Mouse (Mus musculus) naive thymus-derived CD4-positive, alpha-beta T cell, adult 2 months (primary cell): ENCODE data around the gene Traf7.

Experiments used
- DNase-seq: peaks from one replicate; pipeline ENCODE4 v3.0.0-alpha.2; 2011; ENCODE audit warnings: low read depth

The Traf7 gene

DNA sequence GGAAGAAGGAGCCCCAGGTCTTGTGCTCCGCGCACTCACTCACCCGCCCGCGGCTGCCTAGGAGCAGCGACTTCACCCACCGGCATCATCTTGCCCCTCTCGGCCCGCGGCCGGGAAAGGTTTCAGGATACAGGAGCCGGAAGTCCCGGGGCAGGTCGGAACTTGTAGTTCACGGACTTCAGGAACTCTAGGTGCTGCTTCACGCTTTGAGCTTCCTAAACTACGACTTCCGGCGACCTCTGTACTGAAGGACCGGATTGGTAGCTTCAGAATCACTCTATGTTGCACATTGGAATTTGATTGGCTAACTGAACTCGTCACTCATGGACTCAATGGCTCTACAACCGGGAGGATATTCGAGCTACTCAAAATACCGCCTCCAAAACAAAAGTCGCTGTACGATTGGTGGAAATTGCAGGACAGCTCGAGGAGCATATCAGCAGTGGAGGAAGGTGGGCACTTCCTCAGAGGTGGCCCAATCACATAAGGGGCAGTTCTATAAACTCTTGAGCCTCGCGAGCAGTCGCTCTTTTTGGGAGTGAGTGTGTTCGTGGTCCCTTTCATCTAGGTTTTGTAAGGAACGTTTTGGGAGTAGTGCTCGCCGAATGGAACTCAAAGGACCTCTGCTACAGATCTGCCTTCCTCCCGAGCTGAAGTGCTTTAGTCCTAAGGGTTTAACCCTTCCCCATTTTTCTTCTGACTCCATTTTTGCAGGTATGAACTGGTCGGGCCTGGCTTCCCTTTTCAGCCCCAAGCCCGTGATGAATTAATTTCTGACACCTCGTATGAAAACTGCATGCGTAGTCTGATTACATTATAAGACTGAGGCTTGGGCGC is at the start of gene Traf7:
TSS of gene Traf7 (minus strand) at position 216 of the 837 bp plus-strand sequence.
- DNase-seq = peak; percentile 98

GRCm38 (mm10) chr17:24573811-24574210 is 46.1 kb upstream of the Traf7 start:
- DNase-seq = no peak

GRCm38 (mm10) chr17:24572651-24573245 is 45.0 kb upstream of the Traf7 start:
- DNase-seq = no peak

GRCm38 (mm10) chr17:24569837-24570236 is 42.1 kb upstream of the Traf7 start:
- no peak for DNase-seq

DNA sequence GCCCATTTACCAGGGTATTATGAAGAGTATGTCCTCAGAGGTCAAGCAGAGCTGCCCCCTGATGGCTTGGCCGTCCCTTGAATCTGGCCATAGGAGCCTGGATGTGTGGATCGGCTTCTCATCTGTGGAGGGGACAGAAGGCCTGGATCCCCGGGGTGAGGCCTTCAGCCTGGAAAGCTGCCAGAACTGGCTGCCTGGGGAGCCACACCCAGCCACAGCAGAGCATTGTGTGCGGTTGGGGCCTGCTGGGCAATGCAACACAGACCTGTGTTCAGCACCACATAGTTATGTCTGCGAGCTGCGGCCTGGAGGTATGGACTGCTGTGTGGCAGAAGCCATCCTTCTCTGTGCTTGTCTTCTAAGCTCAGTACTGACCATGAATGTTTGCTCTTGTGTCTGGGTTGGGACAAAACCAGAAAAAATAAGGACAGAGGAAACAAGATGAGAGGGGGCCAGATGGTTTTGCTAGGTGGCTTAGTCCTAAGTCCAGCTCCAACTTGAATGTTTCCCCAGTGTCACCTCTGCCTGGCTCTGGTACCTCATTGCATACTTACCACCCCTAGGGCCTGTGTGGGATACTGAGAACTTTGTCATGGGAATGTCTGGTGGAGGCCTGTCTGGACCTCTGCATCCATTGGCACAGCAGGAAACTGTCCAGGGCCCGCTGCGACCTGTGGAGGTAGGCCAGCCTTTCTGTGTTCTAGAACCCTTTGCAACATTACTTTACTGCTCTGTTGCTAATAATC is 39.5 kb upstream of the Traf7 start:
- DNase-seq = no peak

- no peak for DNase-seq
Measured at GRCm38 (mm10) chr17:24565792-24566191, 38.1 kb upstream of the Traf7 start.

DNA sequence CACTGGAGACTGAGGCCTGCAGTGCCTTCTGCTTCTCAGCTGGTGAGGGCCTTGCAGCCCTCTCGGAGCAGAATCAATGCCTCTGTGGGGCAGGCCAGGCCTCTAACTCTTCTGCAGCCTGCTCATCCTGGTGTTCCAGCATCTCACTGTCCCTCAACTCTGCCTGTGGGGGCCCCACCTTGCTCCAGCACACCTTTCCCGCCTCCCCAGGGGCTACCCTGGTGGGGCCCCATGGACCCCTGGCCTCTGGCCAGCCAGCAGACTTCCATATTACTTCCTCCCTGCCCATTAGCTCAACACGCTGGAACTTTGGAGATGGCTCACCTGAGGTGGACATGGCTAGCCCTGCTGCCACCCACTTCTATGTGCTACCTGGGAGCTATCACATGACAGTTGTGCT is 37.4 kb upstream of the Traf7 start:
- DNase-seq = no peak

DNA sequence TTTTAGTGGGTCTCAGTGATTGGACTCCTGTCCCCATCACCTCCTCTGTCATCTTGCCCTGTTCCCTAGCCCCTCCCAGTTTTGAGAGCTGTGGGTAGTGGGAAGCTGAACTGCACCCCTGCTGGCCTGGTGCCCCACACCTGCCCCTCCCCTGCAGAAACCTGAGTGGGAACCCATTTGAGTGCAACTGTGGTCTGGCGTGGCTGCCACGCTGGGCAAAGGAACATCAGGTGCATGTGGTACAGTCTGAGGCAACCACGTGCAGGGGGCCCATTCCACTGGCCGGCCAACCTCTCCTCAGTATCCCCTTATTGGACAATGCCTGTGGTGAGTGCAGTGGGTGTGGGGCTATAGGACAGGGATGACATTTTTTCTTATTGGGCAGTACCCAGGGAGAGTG is 36.7 kb upstream of the Traf7 start:
- no peak for DNase-seq

- no peak for DNase-seq
Measured at GRCm38 (mm10) chr17:24563638-24564037, 35.9 kb upstream of the Traf7 start.

- peak; percentile 52 for DNase-seq
Measured at GRCm38 (mm10) chr17:24561592-24561991, 33.9 kb upstream of the Traf7 start.

DNA sequence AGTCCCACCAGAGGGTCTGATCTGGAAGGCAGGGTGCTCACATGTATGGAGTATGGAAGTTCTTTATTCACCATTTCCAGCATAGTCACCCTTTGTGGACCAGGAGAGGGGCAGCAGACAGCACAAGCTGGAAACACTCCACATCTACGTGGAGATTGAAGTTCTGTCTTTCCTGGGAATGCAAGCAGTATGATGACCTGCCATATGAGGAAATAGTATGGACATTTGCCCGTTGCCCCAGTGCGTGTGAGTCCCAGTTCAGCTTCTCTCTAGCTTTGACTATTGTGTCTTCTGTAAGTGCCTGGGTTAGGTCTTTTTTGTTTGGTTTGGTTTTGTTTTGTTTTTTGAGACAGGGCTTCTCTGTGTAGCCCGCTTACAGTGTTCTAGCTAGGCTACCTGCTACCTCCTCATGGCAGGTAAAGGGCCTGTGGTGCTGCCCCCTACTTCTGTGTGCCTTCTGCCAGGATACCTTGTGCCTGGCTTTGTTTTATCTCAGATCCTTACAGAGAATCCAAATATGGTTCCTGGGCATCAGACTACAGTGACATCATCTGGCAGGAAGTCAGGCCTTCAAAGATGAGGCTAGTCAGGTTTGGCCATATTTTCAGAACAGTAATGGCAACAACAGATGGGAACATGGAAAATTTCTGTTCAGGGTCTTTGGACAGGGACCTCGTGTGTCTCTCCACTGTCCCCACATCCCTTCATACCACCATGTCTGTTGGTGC is 32.7 kb upstream of the Traf7 start:
- DNase-seq = no peak

GRCm38 (mm10) chr17:24559146-24559545 is 31.4 kb upstream of the Traf7 start:
- no peak for DNase-seq

- peak; percentile 30 for DNase-seq
Measured at GRCm38 (mm10) chr17:24558600-24559099, 30.9 kb upstream of the Traf7 start.

DNA sequence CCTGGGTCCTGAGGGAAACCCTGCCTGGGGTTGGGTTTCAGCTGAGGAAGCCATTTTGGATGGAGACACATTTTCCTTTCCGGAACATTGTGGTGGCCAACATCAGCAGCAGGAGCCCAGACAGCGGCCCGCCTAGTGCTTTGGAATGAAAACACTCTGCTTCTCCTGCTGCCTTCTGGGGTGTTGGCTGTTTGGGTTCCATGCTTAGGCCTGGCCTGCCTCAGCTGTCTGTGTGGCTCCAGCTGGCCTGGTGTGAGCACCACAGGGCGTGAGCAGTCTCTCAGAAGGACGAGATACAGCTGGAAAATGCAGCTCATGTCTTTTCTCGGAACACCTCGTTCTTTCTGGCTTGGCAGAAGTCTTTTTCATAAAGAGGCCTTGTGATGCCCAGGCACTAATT is 29.4 kb upstream of the Traf7 start:
- DNase-seq = no peak

DNA sequence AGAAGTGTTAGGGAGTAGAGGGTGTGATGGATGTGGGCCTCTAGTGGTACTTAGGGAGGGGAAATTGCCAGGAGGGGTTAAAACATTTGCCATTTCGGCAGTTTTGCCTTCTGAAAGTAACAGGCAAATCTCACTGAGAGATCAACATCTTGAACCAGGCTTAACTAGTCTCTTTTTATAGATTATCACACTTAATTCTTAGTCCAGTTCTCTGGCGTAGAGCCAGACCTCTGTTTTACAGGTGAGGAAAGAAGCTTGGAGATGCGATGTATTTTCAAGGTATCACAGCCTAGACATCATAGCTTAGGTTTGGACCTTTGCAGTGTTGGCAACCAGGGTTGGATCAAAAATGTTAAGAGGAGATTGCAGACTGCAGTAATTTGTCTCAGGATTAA is 23.3 kb upstream of the Traf7 start:
- no peak for DNase-seq

DNA sequence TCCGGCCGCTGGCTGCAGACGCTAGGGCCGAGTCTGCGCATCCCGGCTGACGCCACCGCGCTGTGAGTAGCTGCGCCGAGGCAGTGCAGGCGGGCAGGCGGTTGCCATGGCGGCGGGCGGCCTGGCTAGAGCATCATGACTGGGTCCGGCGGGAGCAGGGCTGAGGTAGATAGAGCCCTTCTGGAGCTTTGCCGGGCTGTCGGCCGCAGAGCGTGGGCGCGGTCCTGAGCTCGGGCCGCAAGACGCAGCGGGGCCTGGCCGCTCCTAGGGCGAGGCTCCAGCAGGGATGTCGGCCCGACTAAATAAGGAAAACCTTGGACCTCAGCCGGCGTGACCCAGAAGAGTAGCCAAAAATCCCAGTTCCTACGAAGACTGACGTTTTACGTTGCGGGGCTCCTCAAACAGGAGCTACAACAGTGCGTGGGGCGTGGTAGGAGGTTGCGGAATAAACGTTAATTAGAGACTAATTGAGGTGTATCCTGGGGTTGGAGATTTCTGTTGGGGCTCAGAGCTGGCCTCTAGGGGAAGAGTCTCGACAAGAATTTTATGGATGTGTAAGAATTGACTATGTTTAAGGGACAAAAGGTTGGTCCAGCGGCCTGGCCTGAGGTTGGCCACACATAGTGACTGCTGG is 22.8 kb upstream of the Traf7 start:
- no peak for DNase-seq

DNA sequence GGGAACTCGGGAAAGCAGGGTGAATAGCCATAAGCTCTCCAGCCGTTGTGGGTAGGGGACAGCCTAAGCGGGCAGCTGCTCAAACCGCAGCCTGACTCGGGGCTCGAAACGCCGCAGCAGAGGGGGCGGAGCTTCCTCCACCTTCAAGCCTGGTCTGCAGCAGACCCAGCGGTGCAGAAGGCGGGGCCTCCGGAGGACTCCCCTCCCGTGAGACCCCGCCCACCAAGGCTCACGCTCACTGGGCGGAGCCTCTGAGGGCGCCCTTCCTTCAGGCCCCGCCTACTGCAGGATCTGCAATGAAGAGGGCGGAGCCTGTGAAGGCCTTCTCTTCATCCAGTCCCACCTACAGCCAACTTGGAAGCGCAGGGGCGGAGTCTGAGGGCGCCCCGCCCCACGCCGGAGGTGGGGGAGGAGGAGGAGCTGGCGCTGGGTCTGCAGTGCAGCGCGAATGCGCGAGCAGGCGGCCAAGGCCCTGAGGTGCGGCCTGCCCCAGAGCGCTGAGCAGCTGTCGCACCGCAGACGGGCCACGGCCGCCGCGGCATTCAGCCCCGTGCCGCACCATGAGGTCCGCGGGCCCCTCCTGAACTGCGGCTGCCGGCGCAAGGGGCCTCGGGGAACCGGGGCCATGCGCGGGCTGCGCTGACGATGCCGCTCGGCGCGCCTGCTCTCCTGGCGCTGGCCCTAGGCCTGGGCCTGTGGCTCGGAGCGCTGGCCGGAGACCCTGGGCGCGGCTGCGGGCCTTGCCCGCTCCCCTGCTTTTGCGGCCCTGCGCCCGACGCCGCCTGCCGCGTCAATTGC is 22.1 kb upstream of the Traf7 start, which contains the start of gene Pkd1:
TSS of gene Pkd1 (plus strand) at position 217 of the 798 bp plus-strand sequence.
- peak; percentile 100 for DNase-seq

DNA sequence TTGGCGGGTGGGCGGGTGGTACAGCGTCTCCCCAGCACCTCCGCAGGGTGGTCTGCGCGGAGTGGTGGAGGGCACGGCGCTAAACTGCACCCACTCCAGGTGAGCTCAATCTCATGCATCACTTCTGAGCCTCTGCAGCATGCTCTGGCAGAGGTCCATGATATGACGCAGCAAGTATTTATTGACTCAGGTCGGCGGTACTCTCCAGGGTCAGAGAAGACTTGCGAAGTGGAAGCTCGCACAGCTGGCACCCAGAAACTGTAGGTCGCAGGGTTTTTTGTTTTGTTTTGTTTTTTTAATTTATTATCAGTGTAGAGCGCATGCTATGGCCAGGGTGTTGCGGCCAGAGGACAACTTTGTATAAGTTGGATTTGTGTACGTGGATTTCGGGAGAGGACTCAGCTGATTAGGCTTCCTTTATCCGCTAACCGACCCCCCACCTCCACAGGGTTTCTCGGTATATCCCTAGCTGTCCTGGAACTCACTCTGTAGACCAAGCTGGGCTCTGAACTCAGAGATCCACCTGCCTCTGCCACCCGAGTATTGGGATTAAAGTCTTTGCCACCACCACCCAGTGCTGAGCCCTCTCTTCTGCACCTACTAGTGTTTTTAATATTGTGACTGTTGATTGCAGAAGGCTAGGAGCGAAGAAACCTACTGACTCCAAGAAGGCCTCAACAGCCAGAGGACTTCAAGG is 21.3 kb upstream of the Traf7 start:
- DNase-seq = peak; percentile 78

GRCm38 (mm10) chr17:24548435-24548834 is 20.7 kb upstream of the Traf7 start:
- no peak for DNase-seq

- no peak for DNase-seq
Measured at GRCm38 (mm10) chr17:24546234-24546633, 18.5 kb upstream of the Traf7 start.
